Mouse (Mus musculus) ES-E14 (cell line): Measurements from ENCODE around the gene Rbm38. TPM values are rescaled to one million over a fixed set of nuclear protein-coding genes. Genes with fewer than 3 reads are reported as not detected.

Experiments
- DNase-seq: peaks from one replicate; pipeline ENCODE4 v3.0.0-alpha.2; 2013; ENCODE audit warnings: low read depth, low spot score
- H3K27ac ChIP-seq: 2 replicates; pipeline ENCODE4 v1.5.1; 2012; ENCODE audit warnings: low read depth, mild to moderate bottlenecking, low read length, moderate library complexity, mixed read lengths; ENCODE audit not compliant: poor library complexity, insufficient read depth, severe bottlenecking
- H3K36me3 ChIP-seq: 2 replicates; pipeline ENCODE4 v1.6.1; 2012; ENCODE audit warnings: mild to moderate bottlenecking, low read length, moderate library complexity, mixed read lengths; ENCODE audit not compliant: control insufficient read depth, poor library complexity, insufficient read depth, severe bottlenecking
- H3K4me1 ChIP-seq, 2 experiments: fragments of 150-350 bp in 1 of 2; sonication (generic) in 1 of 2; 2 replicates each; pipeline ENCODE4 v1.6.1; 2012; ENCODE audit warnings: low read length in 2 of 2, mild to moderate bottlenecking in 1 of 2, mixed read lengths in 1 of 2; ENCODE audit not compliant: control insufficient read depth in 2 of 2, insufficient read depth in 2 of 2, poor library complexity in 1 of 2
- H3K4me3 ChIP-seq, 2 experiments: fragments of 150-350 bp in 1 of 2; sonication (generic) in 1 of 2; 2 replicates each; pipeline ENCODE4 v1.5.1; 2012; ENCODE audit warnings: low read length in 2 of 2, low read depth in 1 of 2, mild to moderate bottlenecking in 1 of 2, mixed read lengths in 1 of 2; ENCODE audit not compliant: insufficient read depth in 1 of 2, poor library complexity in 1 of 2, severe bottlenecking in 1 of 2
- H3K9ac ChIP-seq: 2 replicates; pipeline ENCODE4 v1.6.1; 2012; ENCODE audit warnings: low read depth, mild to moderate bottlenecking, low read length, mixed read lengths; ENCODE audit not compliant: poor library complexity, insufficient read depth, severe bottlenecking
- H3K9me3 ChIP-seq: fragments of 150-350 bp; sonication (generic); 2 replicates; pipeline ENCODE4 v1.6.1; 2012; ENCODE audit warnings: low read depth, mild to moderate bottlenecking, low read length; ENCODE audit not compliant: control insufficient read depth, insufficient read depth
- CHD2 ChIP-seq: IDR thresholded peaks from 2 replicates; pipeline ENCODE4 v1.6.1; 2014; ENCODE audit warnings: mild to moderate bottlenecking, low read depth, low read length, inconsistent platforms
- HCFC1 ChIP-seq: IDR thresholded peaks from 2 replicates; pipeline ENCODE4 v1.6.1; 2012; ENCODE audit warnings: low read length, inconsistent platforms, borderline replicate concordance; ENCODE audit not compliant: insufficient read depth
- MAFK ChIP-seq: IDR thresholded peaks from 2 replicates; pipeline ENCODE4 v1.6.1; 2014; ENCODE audit warnings: mild to moderate bottlenecking, low read depth, low read length, inconsistent platforms; ENCODE audit not compliant: insufficient read depth
- ZC3H11A ChIP-seq: IDR thresholded peaks from 2 replicates; pipeline ENCODE4 v1.6.1; 2012; ENCODE audit warnings: low read depth, mild to moderate bottlenecking, inconsistent platforms, low read length, borderline replicate concordance
- ZNF384 ChIP-seq: IDR thresholded peaks from 2 replicates; pipeline ENCODE4 v1.6.1; 2012; ENCODE audit warnings: low read depth, low read length, inconsistent platforms
- in situ Hi-C, 2 experiments: fragments of 600-800 bp; cut with MboI; formaldehyde crosslinking; loops; one replicate each; pipeline ENCODE4 v1.15.1; 2025; ENCODE audit warnings: low sequenced_read_pairs in 2 of 2, inconsistent platforms in 1 of 2; ENCODE audit not compliant: unreplicated experiment in 2 of 2
- total RNA-seq: library from RNA; depleted of rRNA; stranded (reverse); fragments of 300-350 nt; gene quantifications from 2 replicates; pipeline ENCODE4 v1.2.3, GENCODE M21; 2012

Rbm38 gene
- total RNA-seq, 1 experiment = 26.7 TPM

GRCm38 (mm10) chr2:172982776-172983561, 37.3 kb upstream of the Rbm38 start:
- Histone ChIP-seq H3K4me3 (no peak overlapping the region), H3K36me3 (no peaks in the 10 kb centered on the region), H3K27ac (no peak overlapping the region), H3K4me1 (no peaks in the 10 kb centered on the region), H3K9ac (no peak overlapping the region), H3K9me3 (no peaks in the 10 kb centered on the region)
- TF ChIP-seq ZC3H11A (no peak), HCFC1 (no peak), MAFK (no peak), CHD2 (no peak), ZNF384 (no peak)
- in situ Hi-C loops = no loop called here
- DNase-seq = no peak

- no peaks in the 10 kb centered on the region for H3K36me3 ChIP-seq
- no peaks in the 10 kb centered on the region for H3K4me1 ChIP-seq
- no peak for TF ChIP-seq MAFK
- TF ChIP-seq ZNF384 = no peak
- TF ChIP-seq CHD2 = no peak
- no peak for TF ChIP-seq HCFC1
- no peak for TF ChIP-seq ZC3H11A
- no peak overlapping the region for H3K9ac ChIP-seq
- in situ Hi-C loops = loop anchor here in 1 of 2 experiments (10.0 kb wide), 1 partner anchor 165 kb away; no protein-coding TSS in a partner anchor
- H3K27ac ChIP-seq = no peak overlapping the region
- H3K4me3 ChIP-seq = no peak overlapping the region
- H3K9me3 ChIP-seq = no peaks in the 10 kb centered on the region
- no peak for DNase-seq
Observed at GRCm38 (mm10) chr2:172990161-172990560, 30.1 kb upstream of the Rbm38 start.

- TF ChIP-seq ZC3H11A = peak; percentile 91
- no peak for TF ChIP-seq HCFC1
- TF ChIP-seq CHD2 = no peak
- TF ChIP-seq ZNF384 = no peak
- TF ChIP-seq MAFK = no peak
- H3K9me3 ChIP-seq = no peaks in the 10 kb centered on the region
- in situ Hi-C loops = loop anchor here (5.0 to 10.0 kb wide), 2 partner anchors 169 to 171 kb away; no protein-coding TSS in a partner anchor
- H3K4me1 ChIP-seq = peaks cover 0 to 2% of the 10 kb centered on the region in 2 experiments; a peak in 2 of 4 replicates
- peak; percentile 67 for DNase-seq
- no peak overlapping the region for H3K4me3 ChIP-seq
- no peak overlapping the region for H3K9ac ChIP-seq
- no peak overlapping the region for H3K27ac ChIP-seq
- no peaks in the 10 kb centered on the region; the same call in 1 of the 2 replicates for H3K36me3 ChIP-seq
Observed at GRCm38 (mm10) chr2:172996207-172996606, 24.1 kb upstream of the Rbm38 start.

GRCm38 (mm10) chr2:172997748-172998147, 22.6 kb upstream of the Rbm38 start:
- TF ChIP-seq CHD2 (no peak), MAFK (no peak), HCFC1 (no peak), ZC3H11A (no peak), ZNF384 (no peak)
- peaks cover 3% of the 10 kb centered on the region for H3K36me3 ChIP-seq
- in situ Hi-C loops = loop anchor here (5.0 to 10.0 kb wide), 2 partner anchors 170 to 173 kb away; no protein-coding TSS in a partner anchor
- no peak for DNase-seq
- peaks cover 0 to 6% of the 10 kb centered on the region in 2 experiments; a peak in 2 of 4 replicates for H3K4me1 ChIP-seq
- no peaks in the 10 kb centered on the region for H3K9me3 ChIP-seq
- no peak overlapping the region for H3K27ac ChIP-seq
- no peak overlapping the region for H3K9ac ChIP-seq
- H3K4me3 ChIP-seq = no peak overlapping the region
